Mouse (Mus musculus) cortical plate, adult 2 months (tissue): ENCODE data around the gene Tead1.

Source experiments
- CTCF ChIP-seq: fragments of 200-500 bp; IDR thresholded peaks from 2 replicates; pipeline ENCODE4 v1.5.1; 2011; ENCODE audit warnings: mild to moderate bottlenecking, control low read depth, low read length; ENCODE audit not compliant: insufficient read depth; ENCODE audit errors: extremely low read depth
- POLR2A ChIP-seq: fragments of 200-500 bp; IDR thresholded peaks from 2 replicates; pipeline ENCODE4 v1.6.1; 2011; ENCODE audit warnings: mild to moderate bottlenecking, low read length, control low read depth; ENCODE audit not compliant: insufficient read depth; ENCODE audit errors: extremely low read depth

DNA sequence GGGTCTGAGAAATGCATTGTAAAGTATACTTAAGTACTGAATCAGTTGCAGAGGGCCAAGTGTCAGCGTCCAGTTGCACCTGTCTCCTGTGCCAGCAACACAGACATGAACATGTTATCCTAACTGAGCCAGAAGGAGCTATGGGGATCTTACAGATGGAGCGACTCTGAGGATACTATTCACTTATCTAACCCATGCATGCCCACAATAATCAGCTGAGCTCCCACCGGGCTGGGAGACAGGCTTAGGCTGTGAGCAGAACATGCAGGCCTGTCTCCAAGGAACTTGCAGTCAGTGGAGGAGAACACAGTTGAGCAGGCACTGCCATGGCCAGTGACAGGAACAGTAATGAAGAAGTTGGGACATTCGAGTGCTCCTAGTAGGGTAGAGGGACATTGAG lies 42.7 kb downstream of the Tead1 start:
- TF ChIP-seq POLR2A (no peak), CTCF (no peak)
